Mouse (Mus musculus): ENCODE results near the gene Gm49383.

DNA sequence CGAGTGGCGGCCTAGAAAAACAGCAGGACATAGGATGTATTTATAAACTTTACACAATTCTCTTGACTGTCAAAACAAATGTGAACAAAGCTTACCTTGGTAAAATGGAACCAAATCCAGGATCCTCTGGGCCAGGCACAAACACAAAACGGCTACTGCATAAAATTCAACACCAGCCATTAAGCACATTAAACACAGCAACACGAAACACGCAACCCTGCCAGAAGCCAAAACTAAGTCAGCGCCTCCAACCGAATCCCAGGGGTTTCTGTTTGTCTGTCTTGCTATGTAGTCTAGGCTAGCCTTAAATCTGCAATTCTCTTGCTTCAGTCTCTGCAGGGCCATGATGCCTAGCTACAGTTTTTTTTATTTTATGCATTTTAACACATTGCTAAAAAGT is 11.0 kb upstream of the Gm49383 start:
- no peak for TF ChIP-seq CTCF (IDR thresholded peaks at IDR 0.05; ENCODE audit: low read depth, low read length)
- no peak for TF ChIP-seq POLR2A (IDR thresholded peaks at IDR 0.05; ENCODE audit: borderline replicate concordance, low read depth, low read length)
